Mouse (Mus musculus): Measurements from ENCODE around the gene Sgms1. TPM values are rescaled to one million over a fixed set of nuclear protein-coding genes. Genes with fewer than 3 reads are reported as not detected.
A peak's percentile ranks its signal among the peaks of the same experiment; 100 is the strongest.

The Sgms1 gene
- polyA plus RNA-seq, 1 experiment from 2014 or later, result 26.2 TPM

DNA sequence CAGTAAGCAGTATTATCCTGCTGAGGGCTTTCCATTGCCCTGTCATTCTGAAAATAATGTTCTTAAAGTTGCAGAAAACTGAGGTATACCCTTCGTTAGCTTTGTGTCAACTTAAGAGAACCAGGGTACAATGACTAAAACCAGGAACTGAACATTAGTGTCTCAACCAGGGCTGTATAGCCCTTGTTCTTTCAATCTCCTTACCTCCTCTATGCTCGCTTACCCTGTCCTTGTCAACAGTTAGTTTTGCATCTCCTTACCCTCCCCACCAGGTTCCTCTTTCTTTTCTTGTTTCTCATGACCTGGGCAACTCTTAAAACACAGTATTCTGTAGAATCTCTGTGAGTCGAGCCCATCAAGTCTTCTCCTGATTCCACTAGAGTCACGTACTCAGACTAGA is 206.5 kb downstream of the Sgms1 start:
- DNase-seq (ENCODE audit: low read depth, low spot score), result no peak
- POLR2A ChIA-PET, result no interaction called here
- H3K27me3 ChIP-seq, result no peaks in the 10 kb centered on the region
- in situ Hi-C loops (cut with MboI; ENCODE audit: low pct_unique_long_range_greater_than_20kb), result no loop called here
- CTCF ChIA-PET, result interaction anchor here (2.1 kb wide), 1 partner anchor 18 kb away, joined by 4 read pairs; no protein-coding TSS in a partner anchor
- no peak for TF ChIP-seq CTCF (IDR thresholded peaks at IDR 0.05)
- no peak for ATAC-seq

DNA sequence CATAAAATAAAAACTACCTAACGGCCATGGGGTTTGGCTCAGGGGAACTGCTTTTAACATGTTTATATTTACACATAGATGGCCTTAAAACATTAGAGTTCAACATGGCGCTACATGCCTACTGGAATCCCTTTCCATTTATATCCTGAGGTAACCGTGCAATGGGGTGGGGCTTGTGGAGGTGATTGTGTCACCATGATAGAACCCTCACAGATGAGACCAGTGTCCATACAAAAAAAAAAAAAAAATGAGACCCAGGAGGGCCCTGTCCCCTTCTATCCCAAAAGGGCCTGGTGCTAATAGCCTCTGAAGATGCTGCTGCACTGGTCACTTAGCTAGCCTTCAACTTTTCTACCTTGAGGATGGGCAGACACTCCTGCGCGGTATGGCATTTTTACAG is 207.0 kb downstream of the Sgms1 start:
- no peak for DNase-seq (ENCODE audit: low read depth, low spot score)
- in situ Hi-C loops (cut with MboI; ENCODE audit: low pct_unique_long_range_greater_than_20kb), result no loop called here
- no peaks in the 10 kb centered on the region for H3K27me3 ChIP-seq
- ChIA-PET CTCF (interaction anchor here (2.1 kb wide), 1 partner anchor 19 kb away, joined by 4 read pairs; no protein-coding TSS in a partner anchor), POLR2A (no interaction called here)
- ATAC-seq, result no peak
- TF ChIP-seq CTCF (IDR thresholded peaks at IDR 0.05), result no peak

GRCm38 (mm10) chr19:32181721-32182394 is 207.7 kb downstream of the Sgms1 start:
- in situ Hi-C loops (cut with MboI; ENCODE audit: low pct_unique_long_range_greater_than_20kb), result no loop called here
- CTCF ChIA-PET, result interaction anchor here (1.3 to 3.9 kb wide), 2 partner anchors 12 to 13 kb away, joined by 5 to 17 read pairs; no protein-coding TSS in a partner anchor
- TF ChIP-seq CTCF (IDR thresholded peaks at IDR 0.05), result no peak
- DNase-seq (ENCODE audit: low read depth, low spot score) (no peak), ATAC-seq (no peak)
- POLR2A ChIA-PET, result no interaction called here
- H3K27me3 ChIP-seq, result no peaks in the 10 kb centered on the region

GRCm38 (mm10) chr19:32180756-32181674 is 208.5 kb downstream of the Sgms1 start:
- no peaks in the 10 kb centered on the region for H3K27me3 ChIP-seq
- ChIA-PET CTCF (interaction anchor here (1.3 to 4.0 kb wide), 5 partner anchors 8 to 140 kb away, joined by 5 to 22 read pairs (median 9); no protein-coding TSS in a partner anchor), POLR2A (no interaction called here)
- no peak for ATAC-seq
- in situ Hi-C loops (cut with MboI; ENCODE audit: low pct_unique_long_range_greater_than_20kb), result no loop called here
- no peak for TF ChIP-seq CTCF (IDR thresholded peaks at IDR 0.05)
- DNase-seq (ENCODE audit: low read depth, low spot score), result no peak

DNA sequence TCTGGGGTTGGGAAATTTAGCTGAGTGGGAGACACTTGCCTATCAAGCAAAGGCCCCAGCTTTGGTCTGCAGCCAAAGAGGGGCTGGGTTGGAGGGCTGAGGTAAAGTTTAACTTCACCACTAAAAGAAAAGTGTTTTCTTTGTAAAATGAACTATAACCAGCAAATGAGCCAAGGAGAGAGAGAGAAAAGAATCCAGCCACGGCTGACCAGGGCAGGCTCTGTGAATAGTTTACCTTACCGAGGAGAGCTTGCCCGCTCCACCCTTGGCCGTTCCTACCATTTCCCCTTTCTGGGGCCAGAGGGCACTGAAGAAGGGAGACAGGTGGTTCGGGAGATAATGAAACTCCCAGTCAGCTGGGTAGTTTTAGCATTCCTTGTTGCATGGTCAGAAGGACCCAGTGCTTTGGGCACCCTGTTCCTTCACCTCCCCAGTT is 209.5 kb downstream of the Sgms1 start:
- CTCF ChIA-PET, result interaction anchor here (0.9 to 4.0 kb wide), 6 partner anchors 9 to 210 kb away, joined by 3 to 22 read pairs (median 7); partner anchors contain the start of gene Sgms1
- H3K27me3 ChIP-seq, result no peaks in the 10 kb centered on the region
- in situ Hi-C loops (cut with MboI; ENCODE audit: low pct_unique_long_range_greater_than_20kb), result loop anchor here (5.0 kb wide), 1 partner anchor 142 kb away; no protein-coding TSS in a partner anchor
- DNase-seq (ENCODE audit: low read depth, low spot score) (no peak), ATAC-seq (peak; percentile 64)
- POLR2A ChIA-PET, result interaction anchor here (1.3 kb wide), 1 partner anchor 12 kb away, joined by 3 read pairs; no protein-coding TSS in a partner anchor
- TF ChIP-seq CTCF (IDR thresholded peaks at IDR 0.05), result no peak

DNA sequence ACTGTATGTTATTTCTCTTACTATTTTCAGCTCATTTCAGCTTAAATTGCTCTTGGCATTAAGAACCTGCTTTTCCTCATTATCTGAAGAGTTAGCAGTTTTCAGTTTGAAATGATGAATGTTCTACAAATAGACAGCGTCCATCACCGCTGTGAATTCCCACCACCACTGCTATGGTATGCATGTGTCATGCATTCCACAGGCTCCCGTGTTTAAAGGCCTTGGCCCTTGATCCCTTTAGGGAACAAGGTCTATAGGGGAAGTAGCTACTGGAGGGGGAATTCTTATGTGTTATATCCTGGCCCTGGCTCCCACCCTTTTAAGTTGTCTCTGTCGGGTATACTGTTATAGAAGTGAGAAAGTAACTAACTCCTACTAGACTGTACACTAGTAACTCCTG is 210.0 kb downstream of the Sgms1 start:
- DNase-seq (ENCODE audit: low read depth, low spot score) (no peak), ATAC-seq (peak; percentile 61)
- no peaks in the 10 kb centered on the region for H3K27me3 ChIP-seq
- ChIA-PET POLR2A (interaction anchor here (1.3 kb wide), 1 partner anchor 13 kb away, joined by 3 read pairs; no protein-coding TSS in a partner anchor), CTCF (interaction anchor here (0.9 to 4.0 kb wide), 7 partner anchors 9 to 210 kb away, joined by 3 to 22 read pairs (median 5); partner anchors contain the start of gene Sgms1)
- TF ChIP-seq CTCF (IDR thresholded peaks at IDR 0.05), result no peak
- in situ Hi-C loops (cut with MboI; ENCODE audit: low pct_unique_long_range_greater_than_20kb), result loop anchor here (5.0 kb wide), 1 partner anchor 143 kb away; no protein-coding TSS in a partner anchor

DNA sequence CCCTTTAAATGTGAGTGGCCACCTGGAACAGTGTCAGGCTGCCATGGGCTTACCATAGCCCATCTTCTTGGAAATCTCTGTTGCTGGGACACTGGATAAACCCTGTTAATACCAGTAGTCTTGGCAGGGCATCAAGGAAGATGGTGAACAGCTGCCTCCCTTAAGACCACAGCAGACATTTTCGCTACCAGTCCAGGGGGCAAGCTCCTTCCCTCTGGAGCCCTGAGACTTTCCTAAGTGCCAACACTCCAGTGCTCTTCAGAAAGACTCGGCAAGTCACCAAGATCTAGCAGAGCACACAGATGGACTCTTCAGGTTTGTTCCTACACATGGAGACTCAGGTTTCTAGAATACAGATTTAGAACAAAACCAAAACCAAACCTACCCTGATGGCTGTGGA is 211.4 kb downstream of the Sgms1 start:
- DNase-seq (ENCODE audit: low read depth, low spot score) (no peak), ATAC-seq (no peak)
- POLR2A ChIA-PET, result interaction anchor here (1.0 kb wide), 1 partner anchor 44 kb away, joined by 3 read pairs; no protein-coding TSS in a partner anchor
- TF ChIP-seq CTCF (IDR thresholded peaks at IDR 0.05), result no peak
- in situ Hi-C loops (cut with MboI; ENCODE audit: low pct_unique_long_range_greater_than_20kb), result loop anchor here (5.0 kb wide), 1 partner anchor 144 kb away; no protein-coding TSS in a partner anchor
- CTCF ChIA-PET, result interaction anchor here (1.0 to 4.0 kb wide), 4 partner anchors 9 to 143 kb away, joined by 3 to 22 read pairs (median 10); no protein-coding TSS in a partner anchor
- H3K27me3 ChIP-seq, result no peaks in the 10 kb centered on the region

DNA sequence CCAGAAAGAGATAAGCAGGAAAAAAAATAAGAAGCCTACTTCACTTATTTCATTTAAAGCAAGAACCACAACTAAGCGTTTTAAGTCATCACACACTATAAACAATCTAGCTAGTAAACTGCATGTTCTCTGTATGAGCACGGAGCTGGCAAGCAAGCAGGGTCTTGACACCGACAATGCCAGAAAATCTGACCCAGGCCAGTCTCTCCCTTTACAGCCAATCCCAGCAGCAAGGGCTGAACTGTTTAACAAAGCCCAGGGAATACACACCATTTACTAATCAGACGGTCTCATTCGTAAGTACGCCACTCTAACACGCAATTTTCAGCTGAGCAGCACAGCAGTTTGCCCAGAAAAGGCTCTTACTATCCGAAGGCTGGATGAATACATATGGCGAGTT is 213.1 kb downstream of the Sgms1 start:
- H3K27me3 ChIP-seq, result no peaks in the 10 kb centered on the region
- POLR2A ChIA-PET, result no interaction called here
- TF ChIP-seq CTCF (IDR thresholded peaks at IDR 0.05), result no peak
- CTCF ChIA-PET, result interaction anchor here (1.3 kb wide), 1 partner anchor 144 kb away, joined by 5 read pairs; no protein-coding TSS in a partner anchor
- no peak for DNase-seq (ENCODE audit: low read depth, low spot score)
- ATAC-seq, result no peak
- in situ Hi-C loops (cut with MboI; ENCODE audit: low pct_unique_long_range_greater_than_20kb), result loop anchor here (5.0 kb wide), 1 partner anchor 146 kb away; no protein-coding TSS in a partner anchor

GRCm38 (mm10) chr19:32175991-32176390 is 213.5 kb downstream of the Sgms1 start:
- no peak for ATAC-seq
- in situ Hi-C loops (cut with MboI; ENCODE audit: low pct_unique_long_range_greater_than_20kb), result loop anchor here (5.0 kb wide), 1 partner anchor 146 kb away; no protein-coding TSS in a partner anchor
- TF ChIP-seq CTCF (IDR thresholded peaks at IDR 0.05), result no peak
- DNase-seq (ENCODE audit: low read depth, low spot score), result no peak
- H3K27me3 ChIP-seq, result no peaks in the 10 kb centered on the region
- ChIA-PET POLR2A (interaction anchor here (0.7 kb wide), 1 partner anchor 104 kb away, joined by 4 read pairs; no protein-coding TSS in a partner anchor), CTCF (interaction anchor here (1.3 kb wide), 1 partner anchor 144 kb away, joined by 5 read pairs; no protein-coding TSS in a partner anchor)

- ChIA-PET POLR2A (no interaction called here), CTCF (interaction anchor here (1.5 kb wide), 1 partner anchor 25 kb away, joined by 3 read pairs; no protein-coding TSS in a partner anchor)
- H3K27me3 ChIP-seq, result no peaks in the 10 kb centered on the region
- TF ChIP-seq CTCF (IDR thresholded peaks at IDR 0.05), result no peak
- DNase-seq (ENCODE audit: low read depth, low spot score) (no peak), ATAC-seq (no peak)
- in situ Hi-C loops (cut with MboI; ENCODE audit: low pct_unique_long_range_greater_than_20kb), result loop anchor here (5.0 kb wide), 1 partner anchor 147 kb away; no protein-coding TSS in a partner anchor
These were observed 214.5 kb downstream of the Sgms1 start for GRCm38 (mm10) chr19:32175013-32175412.

Data from Patski (cell line).